Comparison of ENCODE assay signal across 32 mouse cellular contexts in the genomic region with DNA sequence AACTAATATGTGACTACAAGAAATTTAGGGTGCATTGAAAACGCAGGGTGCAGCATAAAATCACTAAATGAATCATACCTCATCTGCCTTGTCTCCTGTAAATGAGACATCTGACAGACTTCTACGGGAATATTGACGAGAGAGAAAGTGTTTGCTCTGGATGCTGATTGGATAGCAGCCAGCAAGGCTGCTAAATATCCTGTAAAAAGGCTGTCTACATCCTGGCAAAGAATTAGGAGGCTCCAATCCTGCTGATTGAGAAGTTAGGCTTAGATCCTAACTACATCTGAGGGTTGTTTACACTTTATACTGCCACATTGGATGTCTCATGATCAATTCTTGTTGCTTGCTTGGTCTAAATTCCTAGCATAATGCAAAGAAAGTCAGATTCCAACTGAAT. TPM values are rescaled to one million over a fixed set of nuclear protein-coding genes. Genes with fewer than 3 reads are reported as not detected.
"Had no signal": no experiment of that assay in that cellular context is flagged by ENCODE, and none has a peak within 500 bp of the region (broad histone marks: within the 10 kb centered on the region; RNA-seq: fewer than 3 reads in every experiment).

No protein-coding gene starts in this region.

- H3K9me3 ChIP-seq: heart, embryonic 13.5 days; heart, embryonic 15.5 days; hindbrain, embryonic 10.5 days; hindbrain, embryonic 12.5 days; intestine, embryonic 15.5 days; limb, embryonic 10.5 days; limb, embryonic 12.5 days; liver, embryonic 13.5 days; liver, embryonic 15.5 days had no signal

- DNase-seq: gastrocnemius, postnatal 14 days; gastrocnemius, postnatal 36 days; heart, adult 11 months; heart, adult 2 months; heart, postnatal 14 days; heart, postnatal 4 days; kidney, adult 18-20 months; kidney, adult 8-10 months; kidney, postnatal 10 days; kidney, postnatal 25 days; kidney, postnatal 4 days; liver; liver, embryonic 13.5 days had no signal

- H3K4me3 ChIP-seq: heart, adult 2 months; heart, embryonic 13.5 days; heart, embryonic 15.5 days; hindbrain, embryonic 10.5 days; hindbrain, embryonic 12.5 days; intestine, embryonic 15.5 days; layer of hippocampus, adult 2 months; left cerebral cortex, adult 2 months; limb, embryonic 10.5 days; limb, embryonic 12.5 days; liver, embryonic 13.5 days; liver, embryonic 15.5 days had no signal

- H3K4me1 ChIP-seq: heart, embryonic 13.5 days; heart, embryonic 15.5 days; hindbrain, embryonic 10.5 days; hindbrain, embryonic 12.5 days; intestine, embryonic 15.5 days; limb, embryonic 10.5 days; limb, embryonic 12.5 days; liver, embryonic 13.5 days; liver, embryonic 15.5 days had no signal

- H3K4me2 ChIP-seq: heart, embryonic 11.5 days; heart, embryonic 13.5 days; heart, embryonic 15.5 days; hindbrain, embryonic 12.5 days; hindbrain, embryonic 14.5 days; intestine, embryonic 15.5 days; limb, embryonic 12.5 days; liver, embryonic 11.5 days; liver, embryonic 13.5 days; liver, embryonic 15.5 days had no signal

- H3K27me3 ChIP-seq: heart, embryonic 13.5 days; heart, embryonic 15.5 days; hindbrain, embryonic 12.5 days; intestine, embryonic 15.5 days; limb, embryonic 12.5 days; liver, embryonic 13.5 days; liver, embryonic 15.5 days had no signal

- ATAC-seq: hindbrain, embryonic 16.5 days; inflammation-experienced regulatory T-cells, adult 6 months; intestine, embryonic 15.5 days; intestine, postnatal 0 days had no signal

- H3K27ac ChIP-seq: heart, adult 2 months; heart, embryonic 13.5 days; heart, embryonic 15.5 days; hindbrain, embryonic 10.5 days; hindbrain, embryonic 12.5 days; hindbrain, embryonic 14.5 days; intestine, embryonic 15.5 days; layer of hippocampus, adult 2 months; left cerebral cortex, adult 2 months; limb, embryonic 10.5 days; limb, embryonic 12.5 days; liver, embryonic 13.5 days; liver, embryonic 15.5 days had no signal

- H3K9ac ChIP-seq: heart, embryonic 13.5 days; heart, embryonic 15.5 days; hindbrain, embryonic 12.5 days; hindbrain, embryonic 14.5 days; intestine, embryonic 15.5 days; limb, embryonic 12.5 days; liver, embryonic 13.5 days; liver, embryonic 15.5 days had no signal

- H3K36me3 ChIP-seq: heart, embryonic 13.5 days; heart, embryonic 15.5 days; hindbrain, embryonic 10.5 days; hindbrain, embryonic 12.5 days; intestine, embryonic 15.5 days; limb, embryonic 10.5 days; limb, embryonic 12.5 days; liver, embryonic 13.5 days; liver, embryonic 15.5 days had no signal

RNA-seq across cellular contexts. Expression of a gene that starts 44.6 kb away (rescaled TPM):
- total RNA-seq: gastrocnemius, adult 18-20 months; gastrocnemius, adult 8-10 months; gastrocnemius, postnatal 14 days; gastrocnemius, postnatal 36 days had no signal
- polyA plus RNA-seq: heart, adult 2 months; heart, postnatal 0 days; inflammation-experienced regulatory T-cells, adult 6 months; liver, embryonic 11.5 days had no signal
